Mouse (Mus musculus) adrenal gland, adult (tissue): ENCODE data around the gene Ankrd65.

Source experiments
- DNase-seq, 2 experiments: peaks; one replicate each; pipeline ENCODE4 v3.0.0; 2022 to 2023; ENCODE audit warnings: low spot score in 1 of 2; ENCODE audit not compliant: inconsistent age in 2 of 2

Ankrd65 gene

DNA sequence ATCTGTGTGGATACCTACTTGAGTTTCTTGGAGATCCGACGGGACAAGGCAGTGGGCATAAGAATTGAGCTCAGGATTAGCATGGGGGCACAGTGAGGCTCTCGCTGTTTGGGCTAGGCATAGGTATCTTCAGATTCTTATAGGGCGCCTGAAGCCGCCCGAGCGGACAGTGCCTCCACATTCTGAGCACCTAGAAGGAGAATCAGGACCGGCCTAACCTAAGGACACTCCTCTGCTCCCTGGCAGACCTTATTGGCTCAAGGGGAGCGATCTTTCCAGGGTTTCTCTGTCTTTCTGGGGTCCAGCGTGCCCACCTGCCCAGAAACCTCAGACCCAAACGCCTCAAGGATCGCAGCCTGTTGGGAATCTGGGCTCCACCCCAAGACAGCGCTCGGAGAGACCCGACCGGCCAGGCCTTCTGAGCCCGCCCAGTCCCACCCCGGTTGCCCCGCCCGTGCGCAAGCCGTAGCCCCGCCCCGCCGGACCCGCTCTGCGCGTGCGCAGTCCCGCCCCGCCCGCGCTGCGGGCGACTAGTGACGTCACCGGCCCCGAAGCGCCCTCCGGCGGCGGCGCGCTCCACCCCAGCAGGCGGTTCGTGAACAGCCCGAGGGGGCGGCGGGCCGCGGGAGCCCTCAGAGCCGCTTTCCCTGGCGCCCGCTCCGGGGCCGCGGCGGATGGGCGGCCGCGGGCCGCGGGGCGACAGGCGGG, 56.8 kb downstream of the Ankrd65 start, which contains the start of gene Dvl1:
Gene Dvl1 (plus strand): TSS at position 532 of the 708 bp plus-strand sequence.
- DNase-seq = peak; percentile 95 to 98

- peak in 1 of 2 experiments; percentile 63 for DNase-seq
Observed at GRCm38 (mm10) chr4:155847591-155848352, 57.5 kb downstream of the Ankrd65 start.

- peak in 1 of 2 experiments; percentile 59 for DNase-seq
Observed at GRCm38 (mm10) chr4:155848434-155849095, 58.3 kb downstream of the Ankrd65 start.
